Mouse (Mus musculus) kidney, postnatal 36 days (tissue): ENCODE results near the gene E130114P18Rik.

Experiments used
- DNase-seq, 2 experiments: peaks; one replicate each; pipeline ENCODE4 v3.0.0; 2021 to 2022; ENCODE audit warnings: mixed read lengths in 2 of 2

E130114P18Rik gene

GRCm38 (mm10) chr4:97775494-97776265, 2.2 kb downstream of the E130114P18Rik start:
- peak in 1 of 2 experiments; percentile 32 for DNase-seq

- DNase-seq: peak; percentile 86 to 89
Observed at GRCm38 (mm10) chr4:97775059-97775458, 2.8 kb downstream of the E130114P18Rik start.

- no peak for DNase-seq
Observed at GRCm38 (mm10) chr4:97774446-97774950, 3.4 kb downstream of the E130114P18Rik start.

GRCm38 (mm10) chr4:97773791-97774190, 4.1 kb downstream of the E130114P18Rik start:
- DNase-seq: no peak

GRCm38 (mm10) chr4:97773110-97773593, 4.7 kb downstream of the E130114P18Rik start:
- peak; percentile 91 to 99 for DNase-seq

- DNase-seq: peak in 1 of 2 experiments; percentile 63
Observed at GRCm38 (mm10) chr4:97772641-97773040, 5.2 kb downstream of the E130114P18Rik start, which contains the start of gene Nfia. Gene Nfia (plus strand): TSS chr4:97772734.

- peak; percentile 98 to 99 for DNase-seq
Observed at GRCm38 (mm10) chr4:97772084-97772484, 5.8 kb downstream of the E130114P18Rik start.

- DNase-seq: no peak
Observed at GRCm38 (mm10) chr4:97771426-97771825, 6.5 kb downstream of the E130114P18Rik start.

GRCm38 (mm10) chr4:97769861-97770260, 8.0 kb downstream of the E130114P18Rik start:
- DNase-seq: no peak

GRCm38 (mm10) chr4:97767516-97767915, 10.4 kb downstream of the E130114P18Rik start:
- no peak for DNase-seq

GRCm38 (mm10) chr4:97767025-97767424, 10.9 kb downstream of the E130114P18Rik start:
- no peak for DNase-seq

- no peak for DNase-seq
Observed at GRCm38 (mm10) chr4:97766100-97766499, 11.8 kb downstream of the E130114P18Rik start.

- peak; percentile 80 to 90 for DNase-seq
Observed at GRCm38 (mm10) chr4:97765341-97766020, 12.4 kb downstream of the E130114P18Rik start.

GRCm38 (mm10) chr4:97764616-97765015, 13.3 kb downstream of the E130114P18Rik start:
- DNase-seq: no peak

GRCm38 (mm10) chr4:97758661-97759060, 19.2 kb downstream of the E130114P18Rik start:
- no peak for DNase-seq

- DNase-seq: peak in 1 of 2 experiments; percentile 64
Observed at GRCm38 (mm10) chr4:97757978-97758461, 19.9 kb downstream of the E130114P18Rik start.

GRCm38 (mm10) chr4:97757207-97757977, 20.5 kb downstream of the E130114P18Rik start:
- peak; percentile 68 to 83 for DNase-seq

- DNase-seq: peak; percentile 86
Observed at GRCm38 (mm10) chr4:97754241-97754640, 23.6 kb downstream of the E130114P18Rik start.

GRCm38 (mm10) chr4:97753521-97753920, 24.4 kb downstream of the E130114P18Rik start:
- DNase-seq: no peak

- DNase-seq: no peak
Observed at GRCm38 (mm10) chr4:97752276-97753010, 25.4 kb downstream of the E130114P18Rik start.

- peak; percentile 87 to 88 for DNase-seq
Observed at GRCm38 (mm10) chr4:97751483-97752251, 26.2 kb downstream of the E130114P18Rik start.
